Mouse (Mus musculus) left cerebral cortex, postnatal 10 days (tissue): Measurements from ENCODE around the gene Tnnt2. TPM values are rescaled to one million over a fixed set of nuclear protein-coding genes. Genes with fewer than 3 reads are reported as not detected.
A peak's percentile ranks its signal among the peaks of the same experiment; 100 is the strongest.

ENCODE experiments used
- DNase-seq, 2 experiments: peaks; one replicate each; pipeline ENCODE4 v3.0.0; 2021 to 2022; ENCODE audit warnings: low spot score in 2 of 2, mixed read lengths in 1 of 2; ENCODE audit errors: extremely low spot score in 1 of 2
- intact Hi-C: fragments of 180-260 bp; cut with DNase I; formaldehyde crosslinking; loops from one replicate; pipeline ENCODE4 v1.15.1; 2025
- total RNA-seq, 2 experiments: library from RNA; stranded (reverse); gene quantifications; 2 replicates each; pipeline ENCODE4 v1.2.3; 2021

Gene Tnnt2
- total RNA-seq, 2 experiments from 2014 or later: 2.0 to 3.3 TPM

GRCm38 (mm10) chr1:135877248-135877647 is 41.1 kb downstream of the Tnnt2 start:
- no peak for DNase-seq
- intact Hi-C loops: no loop called here

- DNase-seq: peak; percentile 56 to 65
Observed at GRCm38 (mm10) chr1:135882385-135883109, 46.4 kb downstream of the Tnnt2 start.

GRCm38 (mm10) chr1:135889461-135890185 is 53.5 kb downstream of the Tnnt2 start:
- intact Hi-C loops: no loop called here
- no peak for DNase-seq

More at GRCm38 (mm10) chr1:135882385-135883109, 46.4 kb downstream of the Tnnt2 start:
- intact Hi-C loops: no loop called here

- intact Hi-C loops: no loop called here
- no peak for DNase-seq
Observed at GRCm38 (mm10) chr1:135891424-135892216, 55.5 kb downstream of the Tnnt2 start.

- intact Hi-C loops: no loop called here
- no peak for DNase-seq
Observed at GRCm38 (mm10) chr1:135892233-135892632, 56.1 kb downstream of the Tnnt2 start.

- intact Hi-C loops: no loop called here
- no peak for DNase-seq
Observed at GRCm38 (mm10) chr1:135892764-135893163, 56.6 kb downstream of the Tnnt2 start.

- no peak for DNase-seq
- intact Hi-C loops: no loop called here
Observed at GRCm38 (mm10) chr1:135893377-135893776, 57.2 kb downstream of the Tnnt2 start.

GRCm38 (mm10) chr1:135895367-135895766 is 59.2 kb downstream of the Tnnt2 start:
- no peak for DNase-seq
- intact Hi-C loops: no loop called here

- intact Hi-C loops: no loop called here
- DNase-seq: no peak
Observed at GRCm38 (mm10) chr1:135899295-135899694, 63.1 kb downstream of the Tnnt2 start.

- no peak for DNase-seq
- intact Hi-C loops: no loop called here
Observed at GRCm38 (mm10) chr1:135899991-135900515, 63.9 kb downstream of the Tnnt2 start.

Other genes starting within 250 kb of the Tnnt2 start
- 100 to 1,000 TPM; 227 to 238 TPM for gene Nav1, start 229.1 kb upstream of the Tnnt2 start, total RNA-seq
- 10 to 100 TPM; 67.3 to 85.0 TPM for gene Csrp1, start 116.3 kb upstream of the Tnnt2 start, total RNA-seq
- gene Phlda3, start 70.2 kb upstream of the Tnnt2 start, total RNA-seq: 10 to 100 TPM; 11.5 to 11.6 TPM
- gene Tnni1, start 56.9 kb upstream of the Tnnt2 start, total RNA-seq: 1 to 10 TPM in 1 of 2 experiments, under 1 TPM in 1; 0.99 to 1.1 TPM
- gene Lad1, start 17.8 kb upstream of the Tnnt2 start, total RNA-seq: under 1 TPM; 0.75 to 0.91 TPM
- under 1 TPM; 0.16 to 0.19 TPM for gene Pkp1, start 82.9 kb downstream of the Tnnt2 start, total RNA-seq
- under 1 TPM; 0.41 to 0.73 TPM for gene Igfn1, start 170.0 kb downstream of the Tnnt2 start, total RNA-seq
- gene Tmem9, start 171.8 kb downstream of the Tnnt2 start, total RNA-seq: 10 to 100 TPM; 81.3 to 84.0 TPM
- gene Ascl5, start 214.4 kb downstream of the Tnnt2 start, total RNA-seq: 1 to 10 TPM in 1 of 2 experiments, under 1 TPM in 1; 0.66 to 1.2 TPM
- 1 to 10 TPM; 1.5 to 2.4 TPM for gene Cacna1s, start 216.4 kb downstream of the Tnnt2 start, total RNA-seq